Mouse (Mus musculus) midbrain, postnatal 0 days (tissue): ENCODE data around the gene Prox1. TPM values are rescaled to one million over a fixed set of nuclear protein-coding genes. Genes with fewer than 3 reads are reported as not detected.

Source experiments
- ATAC-seq: fragments of 200-750 bp; cut with Nextera tagmentation; 2 replicates; pipeline ENCODE4 v1.8.0; 2017; ENCODE audit warnings: moderate number of reproducible peaks, mild to moderate bottlenecking, moderate TSS enrichment, moderate library complexity; ENCODE audit not compliant: low FRiP score
- DNase-seq: peaks from one replicate; pipeline ENCODE4 v3.0.0-alpha.2; 2015; ENCODE audit warnings: low spot score
- H3K27ac ChIP-seq: fragments of 300-500 bp; sonication (generic); 2 replicates; pipeline ENCODE4 v1.5.1; 2014; ENCODE audit warnings: low read depth, mild to moderate bottlenecking, low read length, mixed read lengths
- H3K27me3 ChIP-seq: fragments of 300-500 bp; sonication (generic); 2 replicates; pipeline ENCODE4 v1.6.1; 2014; ENCODE audit warnings: low read length, control low read depth, mixed read lengths; ENCODE audit not compliant: insufficient read depth
- H3K36me3 ChIP-seq: fragments of 300-500 bp; sonication (generic); 2 replicates; pipeline ENCODE4 v1.6.1; 2014; ENCODE audit warnings: low read length, control low read depth, mixed read lengths; ENCODE audit not compliant: insufficient read depth
- H3K4me1 ChIP-seq: fragments of 300-500 bp; sonication (generic); 2 replicates; pipeline ENCODE4 v1.6.1; 2014; ENCODE audit warnings: mild to moderate bottlenecking, control low read depth, antibody characterized with exemption, low read length, mixed read lengths; ENCODE audit not compliant: insufficient read depth
- H3K4me2 ChIP-seq: fragments of 300-500 bp; sonication (generic); 2 replicates; pipeline ENCODE4 v1.6.1; 2014; ENCODE audit warnings: low read depth, mild to moderate bottlenecking, low read length, mixed read lengths; ENCODE audit not compliant: poor library complexity, severe bottlenecking
- H3K4me3 ChIP-seq: fragments of 300-500 bp; sonication (generic); 2 replicates; pipeline ENCODE4 v1.5.1; 2014; ENCODE audit warnings: low read depth, mild to moderate bottlenecking, low read length, moderate library complexity
- H3K9ac ChIP-seq: fragments of 300-500 bp; sonication (generic); replicated peaks from 2 replicates; pipeline ENCODE4 v1.6.1; 2014; ENCODE audit warnings: mild to moderate bottlenecking, low read length, moderate library complexity, mixed read lengths; ENCODE audit not compliant: poor library complexity, severe bottlenecking
- H3K9me3 ChIP-seq: fragments of 300-500 bp; sonication (generic); 2 replicates; pipeline ENCODE4 v1.6.1; 2016; ENCODE audit warnings: low read length, control low read depth
- CTCF ChIP-seq: IDR thresholded peaks from 2 replicates; pipeline ENCODE4 v1.5.1; 2016; ENCODE audit warnings: antibody characterized with exemption, mild to moderate bottlenecking
- WGBS: fragments of 180-500 bp; shearing (Covaris S2); extraction: QIAGEN DNeasy Blood & Tissue Kit; methylation state at CpG from one replicate; pipeline ENCODE4 v1.1.7; 2014; 5-methylcytosine and 5-hydroxymethylcytosine counted together
- polyA plus RNA-seq: library from polyadenylated mRNA; unstranded; fragments of >200 nt; fragmentation: Nextera tagmentation; extraction: Ambion mirVana; gene quantifications from 2 replicates; pipeline ENCODE4 v1.2.1, GENCODE M21; 2015
- total RNA-seq: library from RNA; depleted of rRNA; stranded (reverse); fragments of >200 nt; gene quantifications from 2 replicates; pipeline ENCODE4 v1.2.3, GENCODE M21; 2014

Prox1 gene
- total and polyA plus RNA-seq, 2 experiments from 2014 or later: 11.1 to 11.9 TPM

- Histone ChIP-seq H3K4me2 (no peak overlapping the region), H3K4me3 (no peak overlapping the region), H3K36me3 (no peaks in the 10 kb centered on the region), H3K27ac (no peak overlapping the region), H3K9ac (no peak overlapping the region), H3K27me3 (no peaks in the 10 kb centered on the region), H3K9me3 (peaks cover 10% of the 10 kb centered on the region; the same call in 1 of the 2 replicates), H3K4me1 (no peaks in the 10 kb centered on the region)
- no peak for TF ChIP-seq CTCF
- DNase-seq (no peak), ATAC-seq (no peak)
- 98% methylated on average over 1 of the region's 1 CpGs for WGBS
These were observed 62.9 kb downstream of the Prox1 start for GRCm38 (mm10) chr1:190107587-190107986.

GRCm38 (mm10) chr1:190106674-190107420 is 63.7 kb downstream of the Prox1 start:
- WGBS: 81% methylated on average over 16 of the region's 16 CpGs
- peaks cover 10% of the 10 kb centered on the region; the same call in 1 of the 2 replicates for H3K9me3 ChIP-seq
- H3K4me2 ChIP-seq: no peak overlapping the region
- no peaks in the 10 kb centered on the region for H3K36me3 ChIP-seq
- no peak overlapping the region for H3K4me3 ChIP-seq
- no peak for TF ChIP-seq CTCF
- ATAC-seq: no peak
- H3K27me3 ChIP-seq: no peaks in the 10 kb centered on the region
- no peaks in the 10 kb centered on the region for H3K4me1 ChIP-seq
- no peak overlapping the region for H3K27ac ChIP-seq
- DNase-seq: no peak
- H3K9ac ChIP-seq: no peak overlapping the region

- H3K36me3 ChIP-seq: no peaks in the 10 kb centered on the region
- H3K4me3 ChIP-seq: no peak overlapping the region
- DNase-seq (no peak), ATAC-seq (no peak)
- H3K4me1 ChIP-seq: no peaks in the 10 kb centered on the region
- no peak overlapping the region for H3K4me2 ChIP-seq
- TF ChIP-seq CTCF: no peak
- WGBS: 42% methylated on average over 5 of the region's 5 CpGs
- H3K27me3 ChIP-seq: no peaks in the 10 kb centered on the region
- H3K9ac ChIP-seq: no peak overlapping the region
- peaks cover 10% of the 10 kb centered on the region; the same call in 1 of the 2 replicates for H3K9me3 ChIP-seq
- H3K27ac ChIP-seq: no peak overlapping the region
These were observed 64.5 kb downstream of the Prox1 start for GRCm38 (mm10) chr1:190106060-190106459.

GRCm38 (mm10) chr1:190093326-190093725 is 77.2 kb downstream of the Prox1 start:
- H3K36me3 ChIP-seq: no peaks in the 10 kb centered on the region
- no peak for ATAC-seq
- no peak for TF ChIP-seq CTCF
- no peak overlapping the region for H3K27ac ChIP-seq
- H3K4me3 ChIP-seq: no peak overlapping the region
- WGBS: 86% methylated on average over 9 of the region's 9 CpGs
- no peak overlapping the region for H3K9ac ChIP-seq
- no peaks in the 10 kb centered on the region for H3K27me3 ChIP-seq
- no peaks in the 10 kb centered on the region for H3K4me1 ChIP-seq
- no peak for DNase-seq
- H3K4me2 ChIP-seq: no peak overlapping the region
- H3K9me3 ChIP-seq: no peaks in the 10 kb centered on the region

GRCm38 (mm10) chr1:190092076-190092475 is 78.4 kb downstream of the Prox1 start:
- Histone ChIP-seq H3K4me3 (no peak overlapping the region), H3K9me3 (no peaks in the 10 kb centered on the region), H3K27me3 (no peaks in the 10 kb centered on the region), H3K27ac (no peak overlapping the region), H3K4me2 (no peak overlapping the region), H3K36me3 (no peaks in the 10 kb centered on the region), H3K4me1 (no peaks in the 10 kb centered on the region), H3K9ac (no peak overlapping the region)
- DNase-seq (no peak), ATAC-seq (no peak)
- no peak for TF ChIP-seq CTCF
- 79% methylated on average over 7 of the region's 7 CpGs for WGBS

- H3K36me3 ChIP-seq: no peaks in the 10 kb centered on the region
- no peaks in the 10 kb centered on the region for H3K4me1 ChIP-seq
- WGBS: 49% methylated on average over 2 of the region's 2 CpGs
- no peak for DNase-seq
- H3K9me3 ChIP-seq: no peaks in the 10 kb centered on the region
- TF ChIP-seq CTCF: no peak
- no peaks in the 10 kb centered on the region for H3K27me3 ChIP-seq
- H3K4me2 ChIP-seq: no peak overlapping the region
- H3K9ac ChIP-seq: no peak overlapping the region
- ATAC-seq: no peak
- H3K27ac ChIP-seq: no peak overlapping the region
- no peak overlapping the region for H3K4me3 ChIP-seq
These were observed 81.6 kb downstream of the Prox1 start for GRCm38 (mm10) chr1:190088929-190089328.
